Mouse (Mus musculus) brain, embryonic 14.5 days (tissue): Measurements from ENCODE around the gene Efhd1. TPM values are rescaled to one million over a fixed set of nuclear protein-coding genes. Genes with fewer than 3 reads are reported as not detected.

Experiments used
- DNase-seq: peaks from one replicate; pipeline ENCODE4 v3.0.0-alpha.2; 2011; ENCODE audit warnings: low read depth
- CTCF ChIP-seq: fragments of 200-500 bp; IDR thresholded peaks from 2 replicates; pipeline ENCODE4 v1.5.1; 2012; ENCODE audit warnings: inconsistent platforms, mild to moderate bottlenecking, moderate library complexity, borderline replicate concordance; ENCODE audit not compliant: insufficient read depth, insufficient read length; ENCODE audit errors: extremely low read depth
- POLR2A ChIP-seq: fragments of 200-500 bp; IDR thresholded peaks from 2 replicates; pipeline ENCODE4 v1.6.1; 2012; ENCODE audit warnings: mild to moderate bottlenecking, inconsistent platforms, borderline replicate concordance; ENCODE audit not compliant: poor library complexity, insufficient read depth, insufficient read length, severe bottlenecking; ENCODE audit errors: extremely low read depth
- polyA plus RNA-seq: library from polyadenylated mRNA; depleted of rRNA; stranded (reverse); fragments of >200 nt; gene quantifications from 2 replicates; pipeline ENCODE4 v1.2.3, GENCODE M21; 2012; rRNA removed

The Efhd1 gene
- polyA plus RNA-seq, result 1.2 and 1.5 TPM in 2 replicates

- no peak for TF ChIP-seq POLR2A
- no peak for TF ChIP-seq CTCF
- DNase-seq, result peak; percentile 56
Observed at GRCm38 (mm10) chr1:87264134-87265006, at the start of gene Efhd1. Gene Efhd1, plus strand, starts transcription at chr1:87264363.

- DNase-seq, result no peak
- TF ChIP-seq POLR2A (no peak), CTCF (no peak)
Observed at GRCm38 (mm10) chr1:87214748-87215147, 49.4 kb upstream of the Efhd1 start.

GRCm38 (mm10) chr1:87217938-87218337 is 46.2 kb upstream of the Efhd1 start:
- TF ChIP-seq POLR2A (no peak), CTCF (peak; percentile 58; the same call in 1 of the 2 replicates)
- DNase-seq, result peak; percentile 22

GRCm38 (mm10) chr1:87225739-87226138 is 38.4 kb upstream of the Efhd1 start:
- TF ChIP-seq POLR2A (no peak), CTCF (no peak)
- DNase-seq, result no peak

- no peak for TF ChIP-seq CTCF
- no peak for TF ChIP-seq POLR2A
- DNase-seq, result no peak
Observed at GRCm38 (mm10) chr1:87226409-87227159, 37.6 kb upstream of the Efhd1 start.

- DNase-seq, result peak; percentile 12
Observed at GRCm38 (mm10) chr1:87227160-87227550, 37.0 kb upstream of the Efhd1 start.

GRCm38 (mm10) chr1:87230606-87231005 is 33.6 kb upstream of the Efhd1 start:
- TF ChIP-seq POLR2A (no peak), CTCF (no peak)
- no peak for DNase-seq

More at GRCm38 (mm10) chr1:87227160-87227550, 37.0 kb upstream of the Efhd1 start:
- TF ChIP-seq POLR2A (no peak), CTCF (no peak)

- DNase-seq, result no peak
- TF ChIP-seq POLR2A, result no peak
- TF ChIP-seq CTCF, result no peak
Observed at GRCm38 (mm10) chr1:87232197-87232596, 32.0 kb upstream of the Efhd1 start.

GRCm38 (mm10) chr1:87239056-87239455 is 25.1 kb upstream of the Efhd1 start:
- DNase-seq, result no peak
- no peak for TF ChIP-seq CTCF
- no peak for TF ChIP-seq POLR2A

GRCm38 (mm10) chr1:87243021-87243420 is 21.1 kb upstream of the Efhd1 start:
- DNase-seq, result no peak

GRCm38 (mm10) chr1:87245430-87245829 is 18.7 kb upstream of the Efhd1 start:
- no peak for DNase-seq
- no peak for TF ChIP-seq CTCF
- TF ChIP-seq POLR2A, result no peak

More at GRCm38 (mm10) chr1:87243021-87243420, 21.1 kb upstream of the Efhd1 start:
- TF ChIP-seq CTCF (no peak), POLR2A (no peak)

GRCm38 (mm10) chr1:87245929-87246815 is 18.0 kb upstream of the Efhd1 start:
- TF ChIP-seq CTCF, result peak; percentile 98
- no peak for TF ChIP-seq POLR2A

More at GRCm38 (mm10) chr1:87245929-87246815, 18.0 kb upstream of the Efhd1 start:
- peak; percentile 76 for DNase-seq
